Mouse (Mus musculus) CH12.LX (cell line): Measurements from ENCODE around the gene Fcrl1.

Experiments used
- CHD2 ChIP-seq: IDR thresholded peaks from 2 replicates; pipeline ENCODE4 v1.6.1; 2011; ENCODE audit warnings: low read length, improper control_type of control experiment
- CTCF ChIP-seq, 2 experiments: IDR thresholded peaks in 1 of 2; conservative IDR thresholded peaks in 1 of 2; 2 replicates each; pipeline ENCODE4 v1.5.1; 2011 to 2012; ENCODE audit warnings: low read depth in 2 of 2, low read length in 2 of 2, improper control_type of control experiment in 1 of 2, inconsistent platforms in 1 of 2, mild to moderate bottlenecking in 1 of 2, moderate library complexity in 1 of 2
- GABPA ChIP-seq: IDR thresholded peaks from 2 replicates; pipeline ENCODE4 v1.6.1; 2012; ENCODE audit warnings: low read depth, low read length, improper control_type of control experiment, inconsistent platforms; ENCODE audit not compliant: insufficient replicate concordance
- MAX ChIP-seq: IDR thresholded peaks from 2 replicates; pipeline ENCODE4 v1.6.1; 2011; ENCODE audit warnings: low read length, improper control_type of control experiment
- NELFE ChIP-seq: IDR thresholded peaks from 2 replicates; pipeline ENCODE4 v1.6.1; 2011; ENCODE audit warnings: low read depth, low read length, improper control_type of control experiment
- POLR2A ChIP-seq: IDR thresholded peaks from 2 replicates; pipeline ENCODE4 v1.6.1; 2011; ENCODE audit warnings: low read depth, mild to moderate bottlenecking, improper control_type of control experiment, low read length
- USF1 ChIP-seq: IDR thresholded peaks from 2 replicates; pipeline ENCODE4 v1.6.1; 2014; ENCODE audit warnings: low read depth, mild to moderate bottlenecking, inconsistent platforms, low read length, improper control_type of control experiment

DNA sequence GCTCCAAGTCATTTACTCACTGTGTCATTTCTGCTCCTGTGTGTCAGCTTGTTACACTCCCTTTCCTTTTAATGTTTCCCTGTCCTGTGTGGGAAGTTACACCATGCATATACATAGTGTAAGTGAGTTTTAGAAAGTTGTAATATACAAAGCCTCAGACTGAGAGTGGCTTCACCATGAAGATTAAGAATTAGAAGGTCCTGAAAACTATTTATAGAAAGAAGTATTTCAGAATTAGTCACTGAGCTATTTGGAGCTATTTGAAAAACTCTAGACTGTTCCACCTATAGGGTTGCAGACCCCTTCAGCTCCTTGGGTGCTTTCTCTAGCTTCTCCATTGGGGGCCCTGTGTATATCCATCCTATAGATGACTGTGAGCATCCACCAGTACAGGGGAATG is 17.0 kb upstream of the Fcrl1 start:
- TF ChIP-seq GABPA (no peak), CTCF (conservative IDR thresholded peaks at IDR 0.05 in 1 of 2, IDR thresholded peaks at IDR 0.05 in 1 of 2; ENCODE audit: low read depth in 2 of 2, low read length in 2 of 2) (no peak), MAX (no peak), USF1 (no peak), CHD2 (no peak), NELFE (no peak), POLR2A (no peak)
